Mouse (Mus musculus) left cerebral cortex, postnatal 25 days (tissue): ENCODE data around the gene Cyp21a1. TPM values are rescaled to one million over a fixed set of nuclear protein-coding genes. Genes with fewer than 3 reads are reported as not detected.

ENCODE experiments used
- microRNA-seq, 2 experiments: library from miRNA; unstranded; fragments of <30 nt; microRNA quantifications; one replicate each; pipeline ENCODE4 v1.2.0; 2022
- total RNA-seq, 2 experiments: library from RNA; stranded (reverse); gene quantifications; 2 replicates each; pipeline ENCODE4 v1.2.3; 2021

The Cyp21a1 gene
- total RNA-seq, 2 experiments from 2014 or later: not detected

Small RNA genes lying within 50 kb of the gene (microRNA-seq; reads per million reads assigned to microRNA genes)
- gene Gm27471: 0 reads per million in 2 experiments
- 0.50 to 3.4 reads per million in 2 experiments for gene Mir6970
- gene Mir6971: 2.4 to 4.0 reads per million in 2 experiments

Other genes starting within 250 kb of the Cyp21a1 start
- gene Notch4, start 240.3 kb downstream of the Cyp21a1 start, total RNA-seq: 10 to 100 TPM; 10.9 to 11.9 TPM
- gene Gpsm3, start 214.8 kb downstream of the Cyp21a1 start, total RNA-seq: 1 to 10 TPM; 1.9 to 2.9 TPM
- 10 to 100 TPM; 52.7 to 56.1 TPM for gene Pbx2, start 213.3 kb downstream of the Cyp21a1 start, total RNA-seq
- under 1 TPM; 0.55 to 0.71 TPM for gene Ager, start 206.7 kb downstream of the Cyp21a1 start, total RNA-seq
- 10 to 100 TPM; 71.4 to 76.3 TPM for gene Rnf5, start 200.9 kb downstream of the Cyp21a1 start, total RNA-seq
- gene Agpat1, start 200.3 kb downstream of the Cyp21a1 start, total RNA-seq: 100 to 1,000 TPM; 169 to 174 TPM
- gene Egfl8, start 188.6 kb downstream of the Cyp21a1 start, total RNA-seq: 1 to 10 TPM; 3.9 to 5.1 TPM
- 10 to 100 TPM; 45.8 to 46.4 TPM for gene Ppt2, start 176.1 kb downstream of the Cyp21a1 start, total RNA-seq
- gene Prrt1, start 175.0 kb downstream of the Cyp21a1 start, total RNA-seq: 100 to 1,000 TPM; 171 to 183 TPM
- gene Fkbpl, start 159.8 kb downstream of the Cyp21a1 start, total RNA-seq: 10 to 100 TPM; 12.0 to 17.0 TPM
- 10 to 100 TPM; 72.7 to 72.8 TPM for gene Atf6b, start 157.4 kb downstream of the Cyp21a1 start, total RNA-seq
- 1 to 10 TPM; 1.2 to 1.6 TPM for gene Tnxb, start 134.0 kb downstream of the Cyp21a1 start, total RNA-seq
- 10 to 100 TPM in 1 of 2 experiments, 1 to 10 TPM in 1; 7.6 to 10.3 TPM for gene C4b, start 60.7 kb downstream of the Cyp21a1 start, total RNA-seq
- gene Stk19, start 32.4 kb upstream of the Cyp21a1 start, total RNA-seq: 10 to 100 TPM; 52.2 to 57.6 TPM
- gene Dxo, start 32.5 kb upstream of the Cyp21a1 start, total RNA-seq: 10 to 100 TPM; 35.9 to 37.1 TPM
- gene Skiv2l, start 45.6 kb upstream of the Cyp21a1 start, total RNA-seq: 10 to 100 TPM; 64.0 to 65.9 TPM
- gene Nelfe, start 45.8 kb upstream of the Cyp21a1 start, total RNA-seq: 10 to 100 TPM; 30.9 to 37.9 TPM
- gene Cfb, start 58.0 kb upstream of the Cyp21a1 start, total RNA-seq: under 1 TPM in 1 of 2 experiments, not detected in 1; 0.30 TPM
- gene Zbtb12, start 74.9 kb upstream of the Cyp21a1 start, total RNA-seq: 1 to 10 TPM; 6.9 to 7.3 TPM
- not detected for gene Gm20547, start 77.5 kb upstream of the Cyp21a1 start, total RNA-seq
- 1 to 10 TPM; 1.5 to 3.6 TPM for gene C2, start 93.7 kb upstream of the Cyp21a1 start, total RNA-seq
- gene Ehmt2, start 93.9 kb upstream of the Cyp21a1 start, total RNA-seq: 100 to 1,000 TPM; 166 to 167 TPM
- under 1 TPM; 0.55 to 0.66 TPM for gene Slc44a4, start 109.9 kb upstream of the Cyp21a1 start, total RNA-seq
- gene Neu1, start 126.7 kb upstream of the Cyp21a1 start, total RNA-seq: 10 to 100 TPM; 42.9 to 44.0 TPM
- gene Hspa1b, start 154.7 kb upstream of the Cyp21a1 start, total RNA-seq: 10 to 100 TPM in 1 of 2 experiments, 1 to 10 TPM in 1; 9.9 to 15.0 TPM
- gene Gm20481, start 165.4 kb upstream of the Cyp21a1 start, total RNA-seq: not detected
- gene Hspa1a, start 167.6 kb upstream of the Cyp21a1 start, total RNA-seq: 10 to 100 TPM; 10.8 to 12.6 TPM
- gene Hspa1l, start 168.1 kb upstream of the Cyp21a1 start, total RNA-seq: under 1 TPM; 0.27 to 0.34 TPM
- gene Lsm2, start 177.3 kb upstream of the Cyp21a1 start, total RNA-seq: 10 to 100 TPM; 17.3 to 18.0 TPM
- 10 to 100 TPM; 38.0 to 44.7 TPM for gene Vars, start 196.4 kb upstream of the Cyp21a1 start, total RNA-seq
- under 1 TPM; 0.30 to 0.37 TPM for gene Vwa7, start 212.0 kb upstream of the Cyp21a1 start, total RNA-seq
- gene Sapcd1, start 223.5 kb upstream of the Cyp21a1 start, total RNA-seq: under 1 TPM; 0.60 to 0.83 TPM
- under 1 TPM; 0.76 to 0.96 TPM for gene Msh5, start 242.2 kb upstream of the Cyp21a1 start, total RNA-seq
- gene Clic1, start 245.4 kb upstream of the Cyp21a1 start, total RNA-seq: 10 to 100 TPM in 1 of 2 experiments, 1 to 10 TPM in 1; 9.9 to 11.6 TPM